Mouse (Mus musculus): ENCODE results near the gene Zfand3. TPM values are rescaled to one million over a fixed set of nuclear protein-coding genes. Genes with fewer than 3 reads are reported as not detected.

Zfand3 gene
- polyA plus RNA-seq, 1 experiment = 682 TPM

- Histone ChIP-seq H3K4me1 (ENCODE audit: control insufficient read depth, insufficient read depth, low read length) (no peaks in the 10 kb centered on the region), H3K27ac (ENCODE audit: control insufficient read depth, insufficient read depth, low read depth, low read length) (no peak overlapping the region), H3K36me3 (ENCODE audit: control insufficient read depth, insufficient read depth, low read length) (no peaks in the 10 kb centered on the region), H3K4me3 (ENCODE audit: control insufficient read depth, low read depth, low read length) (no peak overlapping the region), H3K27me3 (ENCODE audit: control insufficient read depth, insufficient read depth, low read length) (no peaks in the 10 kb centered on the region)
- TF ChIP-seq CTCF (IDR thresholded peaks at IDR 0.05; ENCODE audit: control insufficient read depth, insufficient read depth, insufficient replicate concordance, low read depth, low read length) (no peak), POLR2A (IDR thresholded peaks at IDR 0.05; ENCODE audit: control insufficient read depth, low read depth, low read length) (no peak)
Observed at GRCm38 (mm10) chr17:30053463-30053862, 48.9 kb downstream of the Zfand3 start.

GRCm38 (mm10) chr17:30053871-30054270 lies 49.3 kb downstream of the Zfand3 start:
- no peak overlapping the region for H3K27ac ChIP-seq (ENCODE audit: control insufficient read depth, insufficient read depth, low read depth, low read length)
- H3K27me3 ChIP-seq (ENCODE audit: control insufficient read depth, insufficient read depth, low read length) = no peaks in the 10 kb centered on the region
- TF ChIP-seq POLR2A (IDR thresholded peaks at IDR 0.05; ENCODE audit: control insufficient read depth, low read depth, low read length) = no peak
- TF ChIP-seq CTCF (IDR thresholded peaks at IDR 0.05; ENCODE audit: control insufficient read depth, insufficient read depth, insufficient replicate concordance, low read depth, low read length) = no peak
- H3K4me3 ChIP-seq (ENCODE audit: control insufficient read depth, low read depth, low read length) = no peak overlapping the region
- no peaks in the 10 kb centered on the region for H3K4me1 ChIP-seq (ENCODE audit: control insufficient read depth, insufficient read depth, low read length)
- no peaks in the 10 kb centered on the region for H3K36me3 ChIP-seq (ENCODE audit: control insufficient read depth, insufficient read depth, low read length)

GRCm38 (mm10) chr17:30056226-30056625 lies 51.7 kb downstream of the Zfand3 start:
- H3K27me3 ChIP-seq (ENCODE audit: control insufficient read depth, insufficient read depth, low read length) = no peaks in the 10 kb centered on the region
- H3K4me1 ChIP-seq (ENCODE audit: control insufficient read depth, insufficient read depth, low read length) = no peaks in the 10 kb centered on the region
- H3K4me3 ChIP-seq (ENCODE audit: control insufficient read depth, low read depth, low read length) = no peak overlapping the region
- no peak overlapping the region for H3K27ac ChIP-seq (ENCODE audit: control insufficient read depth, insufficient read depth, low read depth, low read length)
- H3K36me3 ChIP-seq (ENCODE audit: control insufficient read depth, insufficient read depth, low read length) = no peaks in the 10 kb centered on the region
- TF ChIP-seq CTCF (IDR thresholded peaks at IDR 0.05; ENCODE audit: control insufficient read depth, insufficient read depth, insufficient replicate concordance, low read depth, low read length) (no peak), POLR2A (IDR thresholded peaks at IDR 0.05; ENCODE audit: control insufficient read depth, low read depth, low read length) (no peak)

GRCm38 (mm10) chr17:30058594-30058993 lies 54.1 kb downstream of the Zfand3 start:
- Histone ChIP-seq H3K27ac (ENCODE audit: control insufficient read depth, insufficient read depth, low read depth, low read length) (no peak overlapping the region), H3K36me3 (ENCODE audit: control insufficient read depth, insufficient read depth, low read length) (no peaks in the 10 kb centered on the region), H3K4me3 (ENCODE audit: control insufficient read depth, low read depth, low read length) (no peak overlapping the region), H3K27me3 (ENCODE audit: control insufficient read depth, insufficient read depth, low read length) (no peaks in the 10 kb centered on the region), H3K4me1 (ENCODE audit: control insufficient read depth, insufficient read depth, low read length) (no peaks in the 10 kb centered on the region)
- TF ChIP-seq POLR2A (IDR thresholded peaks at IDR 0.05; ENCODE audit: control insufficient read depth, low read depth, low read length) = no peak
- TF ChIP-seq CTCF (IDR thresholded peaks at IDR 0.05; ENCODE audit: control insufficient read depth, insufficient read depth, insufficient replicate concordance, low read depth, low read length) = no peak

GRCm38 (mm10) chr17:30059066-30059465 lies 54.5 kb downstream of the Zfand3 start:
- H3K4me1 ChIP-seq (ENCODE audit: control insufficient read depth, insufficient read depth, low read length) = no peaks in the 10 kb centered on the region
- H3K36me3 ChIP-seq (ENCODE audit: control insufficient read depth, insufficient read depth, low read length) = no peaks in the 10 kb centered on the region
- no peak overlapping the region for H3K4me3 ChIP-seq (ENCODE audit: control insufficient read depth, low read depth, low read length)
- H3K27ac ChIP-seq (ENCODE audit: control insufficient read depth, insufficient read depth, low read depth, low read length) = no peak overlapping the region
- H3K27me3 ChIP-seq (ENCODE audit: control insufficient read depth, insufficient read depth, low read length) = no peaks in the 10 kb centered on the region
- TF ChIP-seq POLR2A (IDR thresholded peaks at IDR 0.05; ENCODE audit: control insufficient read depth, low read depth, low read length) (no peak), CTCF (IDR thresholded peaks at IDR 0.05; ENCODE audit: control insufficient read depth, insufficient read depth, insufficient replicate concordance, low read depth, low read length) (no peak)

- no peak for TF ChIP-seq POLR2A (IDR thresholded peaks at IDR 0.05; ENCODE audit: control insufficient read depth, low read depth, low read length)
- no peak for TF ChIP-seq CTCF (IDR thresholded peaks at IDR 0.05; ENCODE audit: control insufficient read depth, insufficient read depth, insufficient replicate concordance, low read depth, low read length)
- H3K4me3 ChIP-seq (ENCODE audit: control insufficient read depth, low read depth, low read length) = no peak overlapping the region
- no peaks in the 10 kb centered on the region for H3K27me3 ChIP-seq (ENCODE audit: control insufficient read depth, insufficient read depth, low read length)
Observed at GRCm38 (mm10) chr17:30061100-30061837, 56.7 kb downstream of the Zfand3 start.

GRCm38 (mm10) chr17:30063849-30064248 lies 59.3 kb downstream of the Zfand3 start:
- H3K27ac ChIP-seq (ENCODE audit: control insufficient read depth, insufficient read depth, low read depth, low read length) = no peak overlapping the region
- H3K4me1 ChIP-seq (ENCODE audit: control insufficient read depth, insufficient read depth, low read length) = no peaks in the 10 kb centered on the region
- no peaks in the 10 kb centered on the region for H3K27me3 ChIP-seq (ENCODE audit: control insufficient read depth, insufficient read depth, low read length)
- TF ChIP-seq CTCF (IDR thresholded peaks at IDR 0.05; ENCODE audit: control insufficient read depth, insufficient read depth, insufficient replicate concordance, low read depth, low read length) (no peak), POLR2A (IDR thresholded peaks at IDR 0.05; ENCODE audit: control insufficient read depth, low read depth, low read length) (no peak)
- H3K36me3 ChIP-seq (ENCODE audit: control insufficient read depth, insufficient read depth, low read length) = no peaks in the 10 kb centered on the region
- H3K4me3 ChIP-seq (ENCODE audit: control insufficient read depth, low read depth, low read length) = no peak overlapping the region

More at GRCm38 (mm10) chr17:30061100-30061837, 56.7 kb downstream of the Zfand3 start:
- Histone ChIP-seq H3K4me1 (ENCODE audit: control insufficient read depth, insufficient read depth, low read length) (no peaks in the 10 kb centered on the region), H3K27ac (ENCODE audit: control insufficient read depth, insufficient read depth, low read depth, low read length) (no peak overlapping the region), H3K36me3 (ENCODE audit: control insufficient read depth, insufficient read depth, low read length) (no peaks in the 10 kb centered on the region)
